Mouse (Mus musculus): Measurements from ENCODE around the gene Lipa.

DNA sequence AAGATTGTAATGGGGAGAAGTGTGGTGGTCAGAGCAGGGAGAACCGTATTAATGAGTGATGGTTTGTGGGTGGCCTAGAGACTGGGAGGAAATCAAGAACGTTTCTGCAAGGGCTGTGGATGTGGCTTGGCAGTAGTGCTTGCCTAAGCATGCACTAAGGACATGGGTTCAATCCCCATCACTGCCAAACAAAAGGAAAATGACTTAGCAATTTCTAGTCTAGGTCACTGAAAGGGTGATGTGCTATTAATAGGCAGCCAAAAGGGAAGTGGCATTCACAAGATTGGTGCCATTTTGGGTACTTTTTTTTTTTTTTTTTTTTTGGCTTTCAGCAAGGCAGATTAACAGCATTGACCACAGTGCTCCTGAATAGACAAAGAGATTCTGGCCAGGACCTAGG, 5.9 kb downstream of the Lipa start:
- TF ChIP-seq CTCF (IDR thresholded peaks at IDR 0.05; ENCODE audit: low read depth), result no peak
- no peak for TF ChIP-seq EP300 (IDR thresholded peaks at IDR 0.05; ENCODE audit: low read depth)

All from liver, embryonic 14.5 days (tissue).